Mouse (Mus musculus): ENCODE results near the gene Cep97. TPM values are rescaled to one million over a fixed set of nuclear protein-coding genes. Genes with fewer than 3 reads are reported as not detected.
A peak's percentile ranks its signal among the peaks of the same experiment; 100 is the strongest.

Gene Cep97
- polyA plus RNA-seq, 1 experiment from 2014 or later, result 8.5 TPM

DNA sequence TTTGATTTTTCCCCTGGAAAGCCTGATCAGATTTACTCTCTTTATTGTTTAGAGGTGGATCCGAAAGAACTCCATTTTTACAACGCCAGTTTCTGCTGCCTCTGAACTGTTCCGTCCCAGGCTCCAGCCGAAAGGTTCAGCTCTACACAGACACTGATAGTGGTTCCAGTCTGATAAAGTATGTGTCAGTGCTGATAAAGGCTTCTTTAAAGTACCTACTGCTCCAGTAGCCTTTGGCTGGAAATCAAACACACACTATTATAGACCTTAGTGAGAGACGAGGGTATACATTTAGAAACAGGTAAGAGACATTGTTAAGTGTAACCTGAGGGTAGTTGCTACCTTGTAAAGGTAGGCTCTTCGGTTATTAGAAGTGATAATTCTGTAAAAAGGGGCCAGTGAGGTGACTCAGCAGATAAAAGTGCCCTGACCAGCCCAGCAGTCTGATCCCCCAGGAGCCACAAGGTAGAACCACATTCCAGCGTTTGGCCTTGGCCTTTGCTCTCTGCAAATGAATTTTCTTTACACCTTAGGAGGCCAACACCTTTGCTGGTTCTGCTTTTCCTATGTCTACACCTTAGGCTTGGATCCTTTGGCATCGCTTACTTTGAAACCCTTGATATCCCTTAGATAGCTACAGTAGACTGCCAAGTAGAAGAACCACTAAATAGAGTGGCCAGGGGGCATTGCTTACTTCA, 41.1 kb downstream of the Cep97 start:
- ATAC-seq (replicated peaks; ENCODE audit: low FRiP score, low read depth), result no peak
- no peaks in the 10 kb centered on the region for H3K4me1 ChIP-seq (replicated peaks; ENCODE audit: insufficient read depth, low read length)
- H3K9ac ChIP-seq (ENCODE audit: low read depth, low read length), result no peak overlapping the region
- peak overlapping the region; percentile 21; the same call in 1 of the 2 replicates for H3K27ac ChIP-seq
- TF ChIP-seq CTCF (IDR thresholded peaks at IDR 0.05; ENCODE audit: low read depth), result no peak
- no peaks in the 10 kb centered on the region for H3K9me3 ChIP-seq (replicated peaks; ENCODE audit: low read length)
- 81% methylated on average over 8 of the region's 8 CpGs for WGBS
- H3K4me3 ChIP-seq (replicated peaks; ENCODE audit: low read depth, low read length), result 0 out of 2 replicates have a peak overlapping the region, but pooled peaks have one; percentile 17
- peak overlapping the region; percentile 88 for H3K4me2 ChIP-seq (ENCODE audit: low read length)
- no peaks in the 10 kb centered on the region for H3K36me3 ChIP-seq (ENCODE audit: insufficient read depth, low read length)
- H3K27me3 ChIP-seq (ENCODE audit: insufficient read depth, low read length), result no peaks in the 10 kb centered on the region
- DNase-seq (ENCODE audit: low spot score), result no peak

- Histone ChIP-seq H3K27ac (0 out of 2 replicates have a peak overlapping the region, but pooled peaks have one; percentile 1), H3K4me3 (replicated peaks; ENCODE audit: low read depth, low read length) (no peak overlapping the region), H3K4me1 (replicated peaks; ENCODE audit: insufficient read depth, low read length) (no peaks in the 10 kb centered on the region), H3K9me3 (replicated peaks; ENCODE audit: low read length) (no peaks in the 10 kb centered on the region), H3K4me2 (ENCODE audit: low read length) (no peak overlapping the region), H3K27me3 (ENCODE audit: insufficient read depth, low read length) (no peaks in the 10 kb centered on the region), H3K9ac (ENCODE audit: low read depth, low read length) (no peak overlapping the region), H3K36me3 (ENCODE audit: insufficient read depth, low read length) (no peaks in the 10 kb centered on the region)
- ATAC-seq (replicated peaks; ENCODE audit: low FRiP score, low read depth) (0 out of 2 replicates have a peak, but pooled peaks have one; percentile 17), DNase-seq (ENCODE audit: low spot score) (peak; percentile 21)
- no peak for TF ChIP-seq CTCF (IDR thresholded peaks at IDR 0.05; ENCODE audit: low read depth)
- WGBS, result 66% methylated on average over 7 of the region's 7 CpGs
Observed at GRCm38 (mm10) chr16:55892484-55892883, 42.2 kb downstream of the Cep97 start.

DNA sequence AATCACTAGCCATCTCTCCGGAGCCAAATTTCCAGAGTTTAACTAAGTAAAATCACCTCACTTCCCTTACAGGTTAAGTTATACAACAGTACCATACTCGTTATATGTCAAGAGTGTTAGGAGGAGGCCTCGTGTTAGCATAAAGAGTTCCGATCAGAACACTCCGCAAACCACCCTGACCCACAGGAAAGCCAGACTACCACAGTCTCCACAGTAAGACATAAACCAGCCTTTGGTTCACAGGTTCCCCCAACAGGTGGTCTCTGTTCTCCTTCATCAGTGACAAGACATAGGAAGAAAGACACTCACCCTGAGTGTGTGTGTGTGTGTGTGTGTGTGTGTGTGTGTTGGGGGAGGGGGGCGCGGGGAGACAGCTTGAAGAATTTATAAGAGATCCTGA, 43.3 kb downstream of the Cep97 start:
- Histone ChIP-seq H3K9ac (ENCODE audit: low read depth, low read length) (no peak overlapping the region), H3K4me3 (replicated peaks; ENCODE audit: low read depth, low read length) (no peak overlapping the region), H3K4me2 (ENCODE audit: low read length) (no peak overlapping the region), H3K27me3 (ENCODE audit: insufficient read depth, low read length) (no peaks in the 10 kb centered on the region), H3K36me3 (ENCODE audit: insufficient read depth, low read length) (no peaks in the 10 kb centered on the region), H3K27ac (no peak overlapping the region), H3K9me3 (replicated peaks; ENCODE audit: low read length) (no peaks in the 10 kb centered on the region), H3K4me1 (replicated peaks; ENCODE audit: insufficient read depth, low read length) (no peaks in the 10 kb centered on the region)
- WGBS, result 94% methylated on average over 7 of the region's 7 CpGs
- ATAC-seq (replicated peaks; ENCODE audit: low FRiP score, low read depth) (no peak), DNase-seq (ENCODE audit: low spot score) (no peak)
- no peak for TF ChIP-seq CTCF (IDR thresholded peaks at IDR 0.05; ENCODE audit: low read depth)

DNA sequence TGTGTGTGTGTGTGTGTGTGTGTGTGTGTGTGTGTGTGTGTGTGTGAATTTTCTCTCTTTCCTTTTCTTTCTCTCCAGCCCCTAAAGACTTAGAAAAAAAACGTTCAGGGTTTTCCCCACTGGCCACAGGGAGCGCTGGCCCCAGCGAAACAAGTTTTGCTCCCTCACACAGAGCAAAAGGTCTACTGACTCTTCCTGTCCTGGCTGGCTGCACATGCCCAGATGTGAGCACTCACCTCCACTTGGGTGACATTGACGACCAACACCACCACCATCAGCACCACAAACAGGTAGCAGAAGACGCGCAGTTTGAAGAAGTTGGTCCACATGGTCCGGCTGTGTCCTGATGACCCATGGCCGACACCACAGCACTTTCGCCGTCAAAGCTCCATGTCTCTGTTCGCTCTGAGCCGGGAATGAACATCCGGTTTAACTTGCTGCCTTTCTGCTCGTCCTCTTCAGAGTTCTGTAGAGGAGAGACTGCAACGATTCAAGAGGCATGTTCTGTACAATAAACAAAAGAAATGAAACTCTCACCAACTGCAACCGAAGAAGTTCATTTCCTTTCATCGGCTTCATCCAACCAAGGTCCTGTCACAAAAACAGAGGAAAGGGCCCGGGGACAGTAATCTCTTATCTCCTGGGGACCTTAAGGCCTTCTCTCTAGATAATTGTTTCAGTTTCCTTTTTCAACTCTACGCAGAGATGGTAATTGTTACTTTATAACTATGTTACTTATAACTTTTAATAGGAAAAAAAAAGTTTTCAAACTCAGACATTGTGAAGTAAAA, 44.1 kb downstream of the Cep97 start:
- H3K9ac ChIP-seq (ENCODE audit: low read depth, low read length), result no peak overlapping the region
- H3K4me2 ChIP-seq (ENCODE audit: low read length), result no peak overlapping the region
- ATAC-seq (replicated peaks; ENCODE audit: low FRiP score, low read depth) (no peak), DNase-seq (ENCODE audit: low spot score) (no peak)
- H3K9me3 ChIP-seq (replicated peaks; ENCODE audit: low read length), result no peaks in the 10 kb centered on the region
- TF ChIP-seq CTCF (IDR thresholded peaks at IDR 0.05; ENCODE audit: low read depth), result no peak
- H3K27me3 ChIP-seq (ENCODE audit: insufficient read depth, low read length), result no peaks in the 10 kb centered on the region
- H3K4me3 ChIP-seq (replicated peaks; ENCODE audit: low read depth, low read length), result no peak overlapping the region
- H3K36me3 ChIP-seq (ENCODE audit: insufficient read depth, low read length), result no peaks in the 10 kb centered on the region
- H3K27ac ChIP-seq, result no peak overlapping the region
- 84% methylated on average over 19 of the region's 19 CpGs for WGBS
- H3K4me1 ChIP-seq (replicated peaks; ENCODE audit: insufficient read depth, low read length), result no peaks in the 10 kb centered on the region

DNA sequence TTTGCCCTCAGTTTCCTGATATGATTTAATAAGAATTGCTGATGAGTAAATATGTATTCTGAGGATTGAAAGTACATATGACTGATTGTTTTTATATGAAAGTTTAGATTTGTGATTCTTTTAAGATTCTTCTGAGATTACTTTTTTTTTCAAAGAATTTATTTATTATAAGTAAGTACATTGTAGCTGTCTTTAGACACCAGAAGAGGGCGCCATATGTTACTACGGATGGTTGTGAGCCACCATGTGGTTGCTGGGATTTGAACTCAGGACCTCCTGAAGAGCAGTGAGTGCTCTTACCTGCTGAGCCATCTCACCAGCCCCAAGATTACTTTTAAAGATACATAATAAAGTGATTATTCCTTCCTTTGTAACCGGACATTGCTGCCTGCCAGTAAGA, 45.2 kb downstream of the Cep97 start:
- no peaks in the 10 kb centered on the region for H3K4me1 ChIP-seq (replicated peaks; ENCODE audit: insufficient read depth, low read length)
- ATAC-seq (replicated peaks; ENCODE audit: low FRiP score, low read depth), result no peak
- 83% methylated on average over 3 of the region's 3 CpGs for WGBS

GRCm38 (mm10) chr16:55888584-55888960, 46.1 kb downstream of the Cep97 start:
- no peaks in the 10 kb centered on the region for H3K36me3 ChIP-seq (ENCODE audit: insufficient read depth, low read length)
- WGBS, result 77% methylated on average over 3 of the region's 3 CpGs
- H3K4me2 ChIP-seq (ENCODE audit: low read length), result no peak overlapping the region
- DNase-seq (ENCODE audit: low spot score), result no peak
- no peaks in the 10 kb centered on the region for H3K4me1 ChIP-seq (replicated peaks; ENCODE audit: insufficient read depth, low read length)
- H3K9me3 ChIP-seq (replicated peaks; ENCODE audit: low read length), result no peaks in the 10 kb centered on the region
- no peaks in the 10 kb centered on the region for H3K27me3 ChIP-seq (ENCODE audit: insufficient read depth, low read length)
- no peak overlapping the region for H3K9ac ChIP-seq (ENCODE audit: low read depth, low read length)
- no peak overlapping the region for H3K27ac ChIP-seq
- TF ChIP-seq CTCF (IDR thresholded peaks at IDR 0.05; ENCODE audit: low read depth), result no peak
- H3K4me3 ChIP-seq (replicated peaks; ENCODE audit: low read depth, low read length), result no peak overlapping the region
- no peak for ATAC-seq (replicated peaks; ENCODE audit: low FRiP score, low read depth)

More for the DNA sequence above, 45.2 kb downstream of the Cep97 start:
- TF ChIP-seq CTCF (IDR thresholded peaks at IDR 0.05; ENCODE audit: low read depth), result peak; percentile 42
- no peak overlapping the region for H3K4me3 ChIP-seq (replicated peaks; ENCODE audit: low read depth, low read length)
- no peak for DNase-seq (ENCODE audit: low spot score)
- no peaks in the 10 kb centered on the region for H3K27me3 ChIP-seq (ENCODE audit: insufficient read depth, low read length)
- no peak overlapping the region for H3K9ac ChIP-seq (ENCODE audit: low read depth, low read length)
- no peak overlapping the region for H3K4me2 ChIP-seq (ENCODE audit: low read length)
- no peaks in the 10 kb centered on the region for H3K36me3 ChIP-seq (ENCODE audit: insufficient read depth, low read length)
- H3K27ac ChIP-seq, result no peak overlapping the region
- H3K9me3 ChIP-seq (replicated peaks; ENCODE audit: low read length), result no peaks in the 10 kb centered on the region

Data from kidney, postnatal 0 days (tissue).